Mouse (Mus musculus) hindbrain, embryonic 16.5 days (tissue): ENCODE data around the gene Aox4. TPM values are rescaled to one million over a fixed set of nuclear protein-coding genes. Genes with fewer than 3 reads are reported as not detected.

Experiments
- ATAC-seq: fragments of 200-750 bp; cut with Nextera tagmentation; 2 replicates; pipeline ENCODE4 v1.8.0; 2017; ENCODE audit warnings: moderate TSS enrichment, moderate library complexity
- H3K27ac ChIP-seq: fragments of 300-500 bp; sonication (generic); 2 replicates; pipeline ENCODE4 v1.5.1; 2014; ENCODE audit warnings: low read depth, mild to moderate bottlenecking, control low read depth, low read length, moderate library complexity
- H3K27me3 ChIP-seq: fragments of 300-500 bp; sonication (generic); replicated peaks from 2 replicates; pipeline ENCODE4 v1.6.1; 2014; ENCODE audit warnings: low read length; ENCODE audit not compliant: control insufficient read depth, insufficient read depth
- H3K36me3 ChIP-seq: fragments of 300-500 bp; sonication (generic); 2 replicates; pipeline ENCODE4 v1.6.1; 2014; ENCODE audit warnings: mild to moderate bottlenecking, low read length, moderate library complexity, mixed read lengths; ENCODE audit not compliant: control insufficient read depth, insufficient read depth
- H3K4me1 ChIP-seq: fragments of 300-500 bp; sonication (generic); 2 replicates; pipeline ENCODE4 v1.6.1; 2014; ENCODE audit warnings: low read depth, low read length; ENCODE audit not compliant: control insufficient read depth, insufficient read depth
- H3K4me2 ChIP-seq: fragments of 300-500 bp; sonication (generic); 2 replicates; pipeline ENCODE4 v1.6.1; 2014; ENCODE audit warnings: mild to moderate bottlenecking, low read length, control low read depth, moderate library complexity
- H3K4me3 ChIP-seq: fragments of 300-500 bp; sonication (generic); 2 replicates; pipeline ENCODE4 v1.5.1; 2014; ENCODE audit warnings: mild to moderate bottlenecking, low read length, control low read depth, moderate library complexity
- H3K9ac ChIP-seq: fragments of 300-500 bp; sonication (generic); 2 replicates; pipeline ENCODE4 v1.6.1; 2014; ENCODE audit warnings: low read depth, mild to moderate bottlenecking, control low read depth, low read length, moderate library complexity
- H3K9me3 ChIP-seq: fragments of 300-500 bp; sonication (generic); 2 replicates; pipeline ENCODE4 v1.6.1; 2014; ENCODE audit warnings: mild to moderate bottlenecking, low read length, moderate library complexity; ENCODE audit not compliant: control insufficient read depth
- WGBS: fragments of 180-500 bp; shearing (Covaris S2); extraction: QIAGEN DNeasy Blood & Tissue Kit; methylation state at CpG from one replicate; pipeline ENCODE4 v1.1.7; 2014; 5-methylcytosine and 5-hydroxymethylcytosine counted together
- polyA plus RNA-seq: library from polyadenylated mRNA; unstranded; fragments of >200 nt; fragmentation: Nextera tagmentation; extraction: Ambion mirVana; gene quantifications from 2 replicates; pipeline ENCODE4 v1.2.1, GENCODE M21; 2015

The Aox4 gene
- polyA plus RNA-seq, result 0.29 and 0.59 TPM in 2 replicates

GRCm38 (mm10) chr1:58210203-58210602, at the start of gene Aox4:
Aox4 (plus strand) TSS chr1:58210397.
- H3K27ac ChIP-seq, result 0 out of 2 replicates have a peak within 1 kb of the TSS, but pooled peaks have one; percentile 21
- no peaks in the 10 kb centered on the region for H3K27me3 ChIP-seq
- no peaks in the 10 kb centered on the region for H3K9me3 ChIP-seq
- H3K36me3 ChIP-seq, result no peaks in the 10 kb centered on the region
- no peak within 1 kb of the TSS for H3K4me3 ChIP-seq
- WGBS, result 72% methylated on average over 17 of the region's 17 CpGs
- no peak within 1 kb of the TSS for H3K9ac ChIP-seq
- no peaks in the 10 kb centered on the region for H3K4me1 ChIP-seq
- 0 out of 2 replicates have a peak, but pooled peaks have one; percentile 63 for ATAC-seq
- H3K4me2 ChIP-seq, result no peak within 1 kb of the TSS; the same call in 1 of the 2 replicates

- Histone ChIP-seq H3K9ac (no peak overlapping the region), H3K27me3 (no peaks in the 10 kb centered on the region), H3K27ac (no peak overlapping the region), H3K4me1 (no peaks in the 10 kb centered on the region), H3K4me3 (no peak overlapping the region), H3K4me2 (no peak overlapping the region), H3K9me3 (no peaks in the 10 kb centered on the region), H3K36me3 (no peaks in the 10 kb centered on the region)
- ATAC-seq, result no peak
- 89% methylated on average over 6 of the region's 6 CpGs for WGBS
These were observed 40.3 kb upstream of the Aox4 start for GRCm38 (mm10) chr1:58169893-58170292.

- Histone ChIP-seq H3K9me3 (no peaks in the 10 kb centered on the region), H3K27ac (no peak overlapping the region), H3K4me3 (no peak overlapping the region), H3K4me2 (no peak overlapping the region), H3K27me3 (no peaks in the 10 kb centered on the region), H3K36me3 (no peaks in the 10 kb centered on the region), H3K4me1 (no peaks in the 10 kb centered on the region), H3K9ac (no peak overlapping the region)
- WGBS, result 33% methylated on average over 5 of the region's 5 CpGs
- no peak for ATAC-seq
These were observed 21.6 kb upstream of the Aox4 start for GRCm38 (mm10) chr1:58188514-58189175.

DNA sequence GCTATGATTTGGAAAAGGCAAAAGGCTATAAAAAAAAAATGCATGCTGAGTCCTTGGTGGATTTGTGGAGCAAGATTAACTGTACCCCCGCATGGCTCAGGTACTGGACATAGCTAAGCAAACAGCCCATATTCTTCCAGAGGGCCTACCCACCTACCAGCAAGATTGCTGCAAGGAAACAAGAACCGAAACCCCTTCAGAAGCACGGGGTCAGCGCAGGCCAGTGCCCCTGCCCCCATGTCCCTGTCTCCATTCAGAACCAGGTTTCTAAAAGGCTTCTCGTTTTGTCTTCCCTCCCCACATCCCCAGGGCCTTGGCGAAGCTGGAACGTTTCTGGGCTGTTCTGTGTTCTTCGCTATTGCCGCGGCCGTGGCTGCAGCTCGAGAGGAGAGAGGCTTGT, 15.9 kb upstream of the Aox4 start:
- Histone ChIP-seq H3K4me3 (no peak overlapping the region), H3K27ac (no peak overlapping the region), H3K9ac (no peak overlapping the region), H3K9me3 (no peaks in the 10 kb centered on the region), H3K36me3 (no peaks in the 10 kb centered on the region), H3K4me2 (no peak overlapping the region), H3K27me3 (no peaks in the 10 kb centered on the region), H3K4me1 (no peaks in the 10 kb centered on the region)
- ATAC-seq, result no peak
- 90% methylated on average over 12 of the region's 12 CpGs for WGBS

DNA sequence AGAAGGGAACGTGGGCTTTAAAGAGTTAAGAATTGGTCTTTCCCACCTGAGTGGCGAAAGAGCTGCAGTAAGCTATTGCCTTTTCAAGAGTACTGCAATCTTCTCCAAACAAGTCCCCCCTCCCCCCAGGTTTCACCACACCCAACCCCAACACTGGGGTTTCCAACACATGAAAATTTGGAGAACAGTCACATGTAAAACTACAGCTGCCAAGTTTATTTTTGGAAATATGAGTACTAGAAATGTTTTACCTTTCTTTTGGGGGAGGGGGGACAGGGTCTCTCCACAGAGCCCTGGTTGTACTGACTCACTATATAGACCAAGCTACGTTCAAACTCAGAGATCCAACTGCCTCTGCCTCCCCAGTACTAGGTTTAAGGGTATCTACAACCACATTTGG, 15.2 kb upstream of the Aox4 start:
- H3K9me3 ChIP-seq, result no peaks in the 10 kb centered on the region
- no peaks in the 10 kb centered on the region for H3K27me3 ChIP-seq
- no peaks in the 10 kb centered on the region for H3K4me1 ChIP-seq
- H3K9ac ChIP-seq, result no peak overlapping the region
- no peak overlapping the region for H3K4me2 ChIP-seq
- no peak for ATAC-seq
- H3K27ac ChIP-seq, result no peak overlapping the region
- H3K36me3 ChIP-seq, result no peaks in the 10 kb centered on the region
- no peak overlapping the region for H3K4me3 ChIP-seq
- 75% methylated on average over 3 of the region's 3 CpGs for WGBS

DNA sequence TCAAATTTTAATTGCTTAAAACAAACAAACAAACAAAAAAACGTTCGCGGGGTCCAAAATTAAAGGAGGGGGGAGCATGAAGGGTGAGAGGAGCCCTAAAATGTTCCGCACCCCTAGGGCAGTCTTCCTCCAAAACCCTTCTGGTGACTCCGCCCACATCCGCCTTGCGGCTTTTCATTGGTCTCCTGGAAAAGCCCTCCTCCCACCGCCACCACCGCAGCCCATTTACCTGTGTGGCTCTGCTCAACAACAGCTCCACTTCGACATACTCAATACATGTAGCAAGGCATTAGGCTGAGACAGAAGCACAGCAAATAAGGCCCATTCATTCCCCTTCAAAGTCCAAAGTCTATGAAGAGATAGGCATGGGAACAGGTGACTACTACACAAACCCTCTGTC, 14.7 kb upstream of the Aox4 start:
- Histone ChIP-seq H3K36me3 (no peaks in the 10 kb centered on the region), H3K27ac (no peak overlapping the region), H3K4me2 (peak overlapping the region; percentile 43), H3K9me3 (no peaks in the 10 kb centered on the region), H3K4me3 (no peak overlapping the region), H3K27me3 (no peaks in the 10 kb centered on the region), H3K9ac (no peak overlapping the region), H3K4me1 (no peaks in the 10 kb centered on the region)
- ATAC-seq, result peak; percentile 58; the same call in 1 of the 2 replicates
- WGBS, result 19% methylated on average over 10 of the region's 10 CpGs

- H3K27me3 ChIP-seq, result no peaks in the 10 kb centered on the region
- H3K4me2 ChIP-seq, result no peak overlapping the region
- H3K9ac ChIP-seq, result no peak overlapping the region
- ATAC-seq, result 0 out of 2 replicates have a peak, but pooled peaks have one; percentile 45
- H3K4me3 ChIP-seq, result no peak overlapping the region
- H3K27ac ChIP-seq, result no peak overlapping the region
- H3K9me3 ChIP-seq, result no peaks in the 10 kb centered on the region
- no peaks in the 10 kb centered on the region for H3K4me1 ChIP-seq
- 65% methylated on average over 9 of the region's 9 CpGs for WGBS
- H3K36me3 ChIP-seq, result no peaks in the 10 kb centered on the region
These were observed 13.2 kb upstream of the Aox4 start for GRCm38 (mm10) chr1:58197023-58197422.

- Histone ChIP-seq H3K9ac (no peak overlapping the region), H3K36me3 (no peaks in the 10 kb centered on the region), H3K4me1 (no peaks in the 10 kb centered on the region), H3K9me3 (no peaks in the 10 kb centered on the region), H3K4me3 (no peak overlapping the region), H3K27ac (no peak overlapping the region), H3K27me3 (no peaks in the 10 kb centered on the region), H3K4me2 (no peak overlapping the region)
- ATAC-seq, result no peak
- WGBS, result 80% methylated on average over 4 of the region's 4 CpGs
These were observed 11.8 kb upstream of the Aox4 start for GRCm38 (mm10) chr1:58198386-58198785.

GRCm38 (mm10) chr1:58212805-58213204, 2.6 kb downstream of the Aox4 start:
- no peaks in the 10 kb centered on the region for H3K4me1 ChIP-seq
- no peak overlapping the region for H3K4me2 ChIP-seq
- H3K27ac ChIP-seq, result no peak overlapping the region
- WGBS, result 90% methylated on average over 7 of the region's 7 CpGs
- H3K9me3 ChIP-seq, result no peaks in the 10 kb centered on the region
- H3K4me3 ChIP-seq, result no peak overlapping the region
- no peaks in the 10 kb centered on the region for H3K27me3 ChIP-seq
- H3K36me3 ChIP-seq, result no peaks in the 10 kb centered on the region
- no peak for ATAC-seq
- no peak overlapping the region for H3K9ac ChIP-seq
